Mouse (Mus musculus) lung, postnatal 4 days (tissue): ENCODE data around the gene Nmnat2.

Source experiments
- DNase-seq, 2 experiments: peaks; one replicate each; pipeline ENCODE4 v3.0.0; 2021

Nmnat2 gene

DNA sequence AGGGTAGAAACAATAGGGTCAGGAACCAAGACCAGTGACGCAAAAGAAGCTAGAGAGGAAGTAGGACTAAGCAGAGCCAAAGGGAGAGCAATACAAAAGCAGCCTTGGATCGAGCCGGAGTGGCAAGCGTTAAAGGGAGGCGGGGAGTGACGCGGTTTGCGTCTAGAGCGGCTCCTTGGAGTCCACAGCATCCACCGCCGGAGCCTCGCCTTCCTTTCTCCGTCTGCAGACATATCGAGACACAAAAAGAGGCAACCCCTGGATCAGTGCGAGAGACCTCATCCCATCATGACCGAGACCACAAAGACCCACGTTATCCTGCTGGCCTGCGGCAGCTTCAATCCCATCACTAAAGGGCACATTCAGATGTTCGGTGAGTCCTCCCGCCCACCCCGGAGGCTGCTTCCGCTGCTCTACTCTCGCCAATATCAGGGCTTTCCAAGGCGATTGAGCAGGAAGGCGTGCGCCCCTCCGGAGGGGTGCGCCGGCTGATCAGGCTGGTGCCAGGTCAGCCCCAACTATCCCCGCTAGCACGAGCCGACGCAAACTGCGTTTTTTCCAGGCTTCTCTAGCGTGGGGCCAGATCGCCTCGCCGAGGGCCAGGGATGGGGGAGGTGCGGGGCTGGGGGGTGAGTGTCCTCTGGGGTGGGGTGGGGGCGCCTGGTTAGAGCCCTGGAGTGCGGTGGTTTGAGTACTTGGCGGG lies at the start of gene Nmnat2:
TSS of gene Nmnat2 (plus strand) at position 173 of the 703 bp plus-strand sequence.
- peak; percentile 32 to 35 for DNase-seq

DNA sequence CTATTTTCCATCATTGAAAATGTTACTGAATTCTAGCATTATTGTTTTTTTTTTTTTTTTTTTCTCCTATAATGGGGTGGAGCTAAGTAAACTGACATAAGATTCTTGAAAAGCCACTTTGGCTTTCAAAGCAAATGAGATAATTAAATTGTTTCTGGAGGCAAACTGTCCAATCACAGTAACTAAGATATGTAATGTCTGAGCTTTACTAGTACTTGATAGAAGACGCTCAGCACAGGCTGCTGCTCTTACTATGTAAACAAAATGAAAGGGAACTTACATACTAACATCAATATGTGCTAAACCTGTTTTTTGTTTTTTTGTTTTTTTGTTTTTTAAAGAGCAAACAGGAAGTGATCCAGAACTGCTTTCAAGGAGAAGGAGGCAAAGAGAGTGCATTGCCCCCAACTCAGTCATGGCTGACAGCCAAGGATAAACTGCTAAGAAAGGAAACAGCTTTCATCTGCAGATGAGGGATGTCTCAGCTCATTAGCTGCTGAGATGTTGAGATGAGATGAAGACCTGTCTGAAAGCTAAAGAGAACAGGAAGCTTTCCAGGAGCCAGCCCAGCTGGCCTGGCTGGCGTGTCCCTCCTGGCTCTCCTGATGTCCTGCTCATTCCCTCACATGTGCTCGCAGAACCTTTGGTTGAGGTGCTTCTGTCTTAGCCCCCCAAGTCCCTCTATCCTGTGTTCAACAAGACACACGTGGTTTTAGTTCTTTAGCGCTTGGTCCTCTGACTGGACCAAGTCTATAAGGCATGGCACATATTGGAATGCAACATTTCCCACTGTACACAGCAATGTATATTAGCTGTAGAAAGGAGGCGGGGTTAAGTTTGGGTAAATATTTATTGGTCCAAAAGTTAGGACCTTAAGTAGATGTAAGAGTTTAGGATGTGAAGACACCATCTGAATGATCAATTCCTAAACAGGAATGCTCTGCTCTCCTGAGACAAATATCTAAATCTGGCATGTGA lies 41.0 kb upstream of the Nmnat2 start:
- peak; percentile 14 to 61 for DNase-seq

DNA sequence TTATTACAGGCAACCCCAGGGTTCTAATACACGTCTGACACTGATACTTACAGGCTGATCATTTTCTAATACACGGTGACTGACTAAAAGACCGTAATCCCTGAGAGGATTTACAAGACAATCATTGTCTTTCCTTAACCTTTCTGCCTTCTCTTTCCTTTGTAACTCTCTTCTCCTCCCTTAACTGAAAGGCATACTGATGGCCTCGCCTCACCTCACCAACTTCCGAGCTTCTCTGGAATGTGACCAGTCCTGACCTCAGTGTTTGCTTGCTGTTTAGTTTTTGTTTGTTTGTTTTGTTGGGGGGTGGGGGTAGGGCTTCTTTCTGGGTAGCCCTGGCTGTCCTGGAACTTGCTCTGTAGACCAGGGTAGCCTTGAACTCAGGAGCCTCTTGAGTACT lies 39.0 kb upstream of the Nmnat2 start:
- DNase-seq, result no peak

DNA sequence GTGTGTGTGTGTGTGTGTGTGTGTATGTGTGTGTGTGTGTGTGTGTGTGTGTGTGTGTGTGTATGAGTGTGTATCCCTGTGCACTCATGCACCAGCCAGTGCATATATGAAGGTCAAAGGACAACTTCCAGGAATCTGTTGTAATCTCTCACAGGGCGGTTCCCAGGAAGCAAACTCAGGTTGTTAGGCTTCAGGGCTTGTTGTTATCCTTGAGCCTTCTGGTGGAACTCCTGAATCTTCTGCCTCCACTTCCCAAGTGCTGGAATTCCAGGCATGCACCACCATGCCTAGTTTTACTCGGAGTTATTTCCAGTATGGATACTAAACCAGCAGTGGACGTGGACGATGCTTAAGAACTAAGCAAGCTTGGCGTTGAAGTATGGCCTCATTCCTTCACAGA lies 37.9 kb upstream of the Nmnat2 start:
- DNase-seq, result no peak

DNA sequence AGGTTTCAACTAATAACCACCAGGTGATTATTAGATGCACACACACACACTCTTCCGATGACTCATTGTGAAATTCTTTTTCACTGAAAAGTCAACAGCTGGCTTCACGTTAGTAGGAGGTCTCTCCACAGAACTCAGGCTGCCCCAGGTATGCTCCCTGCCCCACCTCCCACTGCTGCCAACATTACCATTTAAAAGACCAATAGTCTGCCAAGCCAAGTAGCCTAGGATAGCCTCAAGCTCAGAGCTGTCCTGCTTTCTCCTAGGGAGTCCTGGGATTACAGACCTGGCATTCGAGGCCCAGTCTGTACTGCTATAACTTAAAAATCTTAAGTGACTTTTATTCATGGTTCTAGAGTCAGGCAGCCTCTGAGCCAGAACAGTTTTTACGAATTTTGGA lies 37.2 kb upstream of the Nmnat2 start:
- no peak for DNase-seq

DNA sequence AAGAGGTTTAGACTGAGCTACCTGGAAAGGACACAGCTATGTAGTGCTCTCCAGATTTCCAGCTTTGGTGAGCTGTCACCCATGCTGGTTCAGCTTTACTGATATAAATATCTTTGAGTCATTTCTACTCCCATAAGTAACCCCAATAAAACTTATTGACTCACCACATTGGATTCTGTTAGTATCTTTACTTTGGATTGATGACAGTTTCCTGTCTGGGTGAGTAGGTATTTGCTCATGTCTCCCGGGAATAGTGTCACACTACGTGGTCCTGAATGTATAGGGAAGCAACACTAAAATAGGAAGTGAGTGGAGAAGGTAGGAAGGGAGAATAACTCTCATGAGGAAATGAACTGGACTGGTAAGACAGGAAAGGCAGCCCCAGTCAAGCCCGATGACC lies 33.0 kb upstream of the Nmnat2 start:
- no peak for DNase-seq

DNA sequence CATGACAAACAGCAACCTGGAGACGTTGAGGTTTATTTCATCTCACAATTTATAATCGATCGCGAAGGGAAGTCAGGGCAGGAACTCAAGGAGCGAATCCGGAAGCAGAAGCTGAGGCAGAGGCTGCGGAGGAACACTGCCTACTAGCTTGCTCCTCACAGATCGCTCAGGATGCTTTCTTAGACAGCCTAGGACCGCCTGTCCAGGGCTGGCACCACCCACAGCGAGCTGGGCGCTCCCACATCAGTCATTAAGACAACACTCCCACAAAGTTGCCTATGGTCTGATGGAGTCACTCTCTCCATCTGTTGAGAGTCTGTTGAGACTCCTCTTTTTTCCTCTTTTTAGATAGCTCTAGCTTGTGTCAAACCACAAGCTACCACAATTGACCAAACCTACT lies 20.8 kb upstream of the Nmnat2 start:
- no peak for DNase-seq

DNA sequence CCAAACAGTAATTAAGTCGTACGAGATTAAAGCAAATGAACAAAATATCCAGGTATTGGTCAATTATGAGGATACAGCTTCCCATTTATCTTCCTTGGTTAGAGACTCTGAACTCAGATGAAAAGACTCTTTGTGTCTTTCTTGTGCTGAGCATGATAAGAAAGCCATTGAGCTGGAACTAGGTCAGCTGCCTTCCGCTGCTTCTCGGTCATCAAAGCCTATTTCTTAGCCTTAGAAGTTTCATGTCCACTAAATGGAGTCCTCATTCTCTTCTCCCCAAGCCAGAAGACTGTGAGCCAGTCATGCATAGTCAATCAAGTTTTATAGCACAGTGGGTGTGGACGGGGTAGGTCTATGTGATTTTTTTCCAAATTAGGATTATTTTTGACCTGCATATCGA lies 19.3 kb upstream of the Nmnat2 start:
- DNase-seq, result no peak

DNA sequence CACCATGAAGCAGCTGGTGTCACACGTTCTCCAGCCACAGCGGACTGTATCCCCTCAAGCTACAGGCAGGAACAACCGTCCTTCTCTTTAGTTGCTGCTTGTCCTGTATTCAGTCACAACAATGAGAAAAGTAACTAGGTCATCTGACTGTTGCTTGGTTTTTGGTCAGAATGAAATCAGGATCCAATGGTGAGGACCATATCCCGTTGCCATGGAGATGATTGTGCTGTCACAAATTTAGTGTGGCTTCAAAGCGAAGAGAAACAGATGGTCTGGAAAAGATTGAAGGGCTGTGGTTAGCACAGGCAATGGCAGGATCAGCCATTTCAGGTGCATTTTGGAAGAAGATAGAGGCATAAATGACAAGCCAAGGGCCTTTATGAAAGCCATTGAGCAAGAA lies 18.4 kb upstream of the Nmnat2 start:
- DNase-seq, result no peak

DNA sequence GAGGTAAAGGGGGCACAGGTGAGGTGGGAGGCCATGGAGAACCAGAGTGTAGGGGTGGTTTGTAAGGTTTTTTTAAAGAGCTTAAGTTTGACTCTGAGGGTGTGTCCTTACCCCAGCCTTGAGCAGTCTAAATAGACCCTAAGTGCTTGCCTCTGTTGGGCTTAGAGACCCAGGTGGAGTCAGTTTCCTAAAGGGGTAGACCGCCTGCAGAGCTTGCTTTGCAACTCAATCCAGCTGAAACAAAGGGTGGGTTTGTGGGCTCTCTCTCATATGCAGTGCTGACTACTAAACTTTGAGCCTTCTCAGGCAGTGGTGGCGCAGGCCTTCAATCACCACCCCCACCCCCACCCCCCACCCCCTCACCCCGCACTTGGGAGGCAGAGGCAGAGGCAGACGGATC lies 11.8 kb upstream of the Nmnat2 start:
- no peak for DNase-seq

DNA sequence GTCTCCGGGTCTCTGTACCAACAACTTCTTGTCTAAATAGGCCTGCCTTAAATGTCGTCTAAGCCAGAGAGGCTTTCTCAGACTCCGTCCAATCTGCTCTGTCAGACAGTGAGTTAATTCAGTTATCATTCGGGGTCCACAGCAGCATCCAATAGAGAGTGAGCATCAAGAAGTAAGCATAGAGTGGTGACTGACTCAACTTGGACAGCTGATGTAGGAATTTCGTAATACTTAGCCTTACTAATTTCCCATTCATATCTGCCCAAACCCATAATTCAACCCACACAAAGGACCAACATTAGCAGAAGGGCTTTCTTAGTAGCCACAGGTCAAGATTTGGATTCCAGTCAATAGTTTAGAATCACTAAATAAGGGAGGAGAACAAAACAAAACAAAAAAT lies 626 bp upstream of the Nmnat2 start:
- no peak for DNase-seq

DNA sequence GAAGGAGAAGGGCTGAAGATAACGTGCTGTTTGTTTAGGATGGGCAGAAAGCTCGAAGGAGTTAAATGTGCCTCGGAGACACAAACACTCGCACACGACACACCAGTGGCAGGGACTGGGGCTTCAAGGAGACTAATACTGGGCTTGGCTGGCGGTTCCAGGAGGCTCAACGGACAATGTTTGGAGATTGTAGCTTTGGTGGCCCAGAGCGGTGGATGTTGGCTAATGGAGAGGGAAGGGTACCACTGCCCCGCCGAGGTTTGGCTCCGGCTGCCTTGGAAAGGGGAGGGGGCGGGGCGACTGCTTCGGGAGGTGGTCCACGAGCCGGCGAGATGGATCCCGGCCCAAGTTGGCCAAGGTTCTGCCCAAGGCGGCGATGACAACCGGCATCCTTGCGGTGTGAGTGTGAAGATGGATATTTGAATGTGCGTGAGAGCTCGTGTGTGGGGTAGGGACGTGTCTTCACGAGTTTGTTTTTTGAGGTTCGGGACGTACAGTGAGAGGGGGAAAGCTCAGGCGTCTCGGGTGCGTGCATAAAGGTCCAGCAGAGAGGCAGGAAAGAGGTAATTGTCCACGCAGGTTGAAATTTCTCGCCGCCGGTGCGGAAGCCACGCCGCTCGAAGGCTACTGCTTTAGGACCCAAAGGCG lies 895 bp downstream of the Nmnat2 start:
- peak; percentile 6 to 22 for DNase-seq

DNA sequence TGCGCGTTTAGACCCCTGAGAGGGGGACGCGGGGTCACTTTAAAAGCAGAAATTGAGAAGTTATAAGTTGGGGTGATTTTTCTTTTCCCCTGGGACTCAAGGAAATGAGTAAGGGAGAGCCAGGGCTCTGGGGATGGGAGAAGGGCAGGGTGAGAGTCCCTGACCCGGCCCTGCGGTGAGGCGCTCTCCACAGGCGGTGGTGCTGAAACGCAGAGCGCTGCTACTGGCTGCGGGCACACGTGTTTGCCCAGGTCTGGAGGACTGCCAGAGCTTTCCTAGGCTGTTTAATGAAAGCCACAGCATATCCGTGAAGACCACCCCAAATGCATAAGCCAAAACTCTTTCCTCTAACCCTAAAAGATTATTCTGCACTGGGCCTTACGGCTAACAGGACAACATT lies 1.4 kb downstream of the Nmnat2 start:
- DNase-seq, result peak; percentile 70 to 77

DNA sequence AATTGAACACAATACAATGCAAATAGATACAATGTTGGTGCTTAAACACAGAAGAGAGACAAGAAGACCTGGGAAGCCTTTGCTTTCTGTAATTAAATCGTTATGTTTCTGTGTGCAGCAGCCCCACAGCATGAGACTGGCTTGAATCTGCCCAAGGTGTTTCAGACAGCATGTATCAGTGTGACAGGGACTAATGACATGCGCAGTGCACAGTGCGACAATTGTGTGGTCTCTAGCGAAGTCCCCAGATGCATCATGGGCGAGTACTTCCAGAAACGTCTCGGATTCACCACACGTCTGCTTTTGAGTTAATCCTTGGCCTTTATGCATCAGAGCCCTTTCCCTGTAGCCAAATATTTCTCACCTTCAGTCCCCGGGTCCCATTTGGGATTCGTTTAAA lies 9.6 kb downstream of the Nmnat2 start:
- no peak for DNase-seq

DNA sequence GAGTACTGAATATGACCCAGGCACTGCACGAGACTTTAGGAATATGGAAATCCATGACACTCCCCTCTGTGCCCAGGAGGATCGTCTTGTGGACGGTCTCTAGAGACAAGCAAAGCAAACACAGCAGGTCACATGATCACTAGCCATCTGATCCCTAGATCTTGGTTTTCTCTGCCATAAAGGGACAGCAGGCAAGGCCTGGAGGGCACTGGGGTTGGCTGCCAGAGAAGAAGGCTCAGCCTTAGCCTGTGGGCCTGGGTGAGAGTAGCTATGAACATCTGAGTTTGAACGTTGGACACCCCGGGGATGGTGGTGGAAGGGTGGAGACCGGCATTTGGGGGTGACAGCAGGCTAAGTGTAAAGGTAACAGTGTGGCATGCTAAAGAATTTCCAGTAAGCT lies 11.4 kb downstream of the Nmnat2 start:
- DNase-seq, result no peak

DNA sequence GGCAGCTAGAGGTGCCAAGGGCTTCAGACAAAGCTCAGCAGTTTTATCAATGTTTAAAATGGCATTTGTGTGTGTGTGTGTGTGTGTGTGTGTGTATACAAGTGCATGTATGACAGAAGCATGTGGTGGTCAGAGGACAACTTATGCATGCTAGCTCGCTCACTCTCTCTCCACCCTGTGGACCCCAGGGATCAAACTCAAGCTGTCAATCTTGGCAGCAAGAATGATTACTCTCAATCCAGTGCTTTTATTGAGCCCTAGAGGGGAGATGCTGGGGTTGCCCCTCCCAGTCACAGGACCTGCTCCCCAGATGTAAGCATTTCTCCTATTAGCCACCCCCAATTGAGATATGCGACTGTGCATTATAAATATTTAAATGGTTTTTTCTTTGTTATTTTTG lies 11.9 kb downstream of the Nmnat2 start:
- no peak for DNase-seq

DNA sequence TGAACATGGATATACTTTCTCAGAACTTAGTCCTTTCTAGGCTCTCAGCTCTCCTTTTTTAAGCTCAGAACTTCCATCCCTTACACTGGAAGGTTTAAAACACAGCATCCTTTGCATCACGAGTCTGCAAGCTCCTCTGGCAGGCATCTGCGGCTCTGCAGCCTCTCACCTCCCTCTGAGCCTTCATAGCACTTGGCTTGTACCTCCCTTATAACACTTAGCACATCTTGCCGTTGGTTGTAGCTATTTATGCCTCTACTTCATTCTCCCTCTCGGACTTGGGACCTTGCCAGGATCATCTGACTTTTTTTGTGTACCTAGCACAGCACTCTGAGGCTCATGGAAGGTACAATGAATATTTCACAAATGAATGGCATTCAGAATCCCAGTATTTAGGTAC lies 14.3 kb downstream of the Nmnat2 start:
- no peak for DNase-seq

DNA sequence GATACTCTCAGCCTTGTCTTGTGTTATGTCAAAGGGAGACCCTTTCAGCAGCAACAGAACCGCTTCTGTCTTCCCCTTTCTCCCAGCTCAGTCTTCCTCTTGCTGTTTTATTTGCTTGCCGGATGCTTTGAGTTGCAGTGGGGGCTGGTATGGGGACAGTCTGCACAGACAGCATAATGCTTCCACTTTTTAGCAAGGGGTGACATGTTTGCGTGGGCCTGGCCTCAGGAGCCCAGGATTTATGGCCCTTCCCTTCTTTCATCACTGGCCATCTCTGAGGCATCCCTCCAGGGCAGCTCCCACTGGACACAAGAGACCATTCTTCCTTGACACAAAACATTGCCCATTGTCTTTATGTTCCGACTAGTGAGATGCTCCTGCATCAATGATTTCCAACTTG lies 18.2 kb downstream of the Nmnat2 start:
- no peak for DNase-seq

DNA sequence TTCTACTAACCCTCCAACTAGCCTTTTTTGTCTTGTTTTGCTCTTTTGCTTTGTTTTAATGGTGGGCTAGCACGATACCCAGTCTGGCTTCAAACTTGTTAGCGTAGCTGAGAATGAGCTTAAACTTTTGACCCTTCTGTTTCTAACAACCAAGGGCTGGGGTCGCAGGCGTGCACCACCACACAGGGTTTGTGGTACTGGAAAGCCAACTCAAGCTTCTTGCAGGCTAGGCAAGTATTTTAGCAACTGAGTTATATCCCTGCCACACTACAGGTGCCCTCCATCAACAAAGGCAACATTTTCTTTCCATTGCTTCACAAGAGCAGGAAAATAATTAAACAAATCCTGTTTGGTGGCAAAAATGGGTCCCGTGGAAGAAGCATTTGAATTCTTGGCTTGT lies 18.6 kb downstream of the Nmnat2 start:
- no peak for DNase-seq

DNA sequence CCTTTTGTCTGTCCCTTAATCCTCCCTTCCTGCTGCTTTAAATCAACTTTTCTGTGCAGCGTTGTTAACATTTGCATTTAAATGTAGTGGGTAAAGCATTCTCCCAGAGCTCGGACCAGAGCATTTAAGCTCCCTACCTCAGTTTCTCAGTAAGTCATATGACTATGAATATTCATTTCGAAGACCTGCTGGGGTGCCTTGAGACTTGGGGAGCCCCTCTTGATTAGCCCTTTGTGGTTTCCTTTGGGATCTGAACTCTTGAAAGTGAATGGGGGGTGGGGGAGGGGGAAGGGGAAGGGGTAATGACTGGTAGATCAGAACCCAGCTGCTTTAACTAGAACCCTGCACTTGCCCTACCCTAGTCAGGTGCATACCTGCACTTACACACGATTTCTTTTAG lies 19.1 kb downstream of the Nmnat2 start:
- DNase-seq, result no peak

DNA sequence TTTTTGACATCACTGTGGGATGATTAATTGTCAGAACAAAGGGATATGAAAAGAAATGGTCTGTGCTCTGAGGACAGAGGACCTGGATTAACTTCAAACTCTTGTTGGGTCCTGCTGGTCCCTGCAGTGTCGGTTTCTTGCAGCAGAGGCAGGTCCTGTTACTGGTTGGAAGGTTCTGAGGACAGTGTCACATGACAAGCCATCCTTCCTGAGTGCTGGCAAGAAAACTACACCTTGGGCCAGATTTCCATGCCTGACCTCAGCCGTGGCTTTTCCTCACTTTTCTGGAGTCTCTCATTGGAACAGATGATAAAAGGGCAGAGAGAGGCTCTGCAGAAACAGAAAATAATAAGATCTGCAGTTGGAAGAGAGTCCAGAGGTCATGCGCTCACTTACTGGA lies 20.4 kb downstream of the Nmnat2 start:
- no peak for DNase-seq

DNA sequence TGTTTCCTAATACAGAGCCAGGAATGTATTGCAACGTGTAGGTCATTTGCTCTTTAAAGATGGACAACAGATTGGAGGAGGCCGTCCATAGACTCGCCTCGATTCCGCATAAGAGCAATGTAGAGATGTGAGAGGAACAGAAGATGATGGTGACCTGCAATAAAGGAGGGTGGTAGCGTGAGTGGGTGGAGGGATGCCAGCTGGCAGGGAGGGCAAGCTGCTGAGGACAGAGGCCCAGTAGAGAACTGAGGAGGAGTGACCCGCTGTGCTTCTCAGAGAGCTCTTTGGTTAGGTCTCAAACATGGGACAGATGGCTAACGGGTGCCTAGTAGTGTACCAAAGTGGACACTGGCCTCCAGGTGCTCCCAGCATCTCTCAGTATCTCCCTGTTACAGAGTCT lies 23.9 kb downstream of the Nmnat2 start:
- no peak for DNase-seq

DNA sequence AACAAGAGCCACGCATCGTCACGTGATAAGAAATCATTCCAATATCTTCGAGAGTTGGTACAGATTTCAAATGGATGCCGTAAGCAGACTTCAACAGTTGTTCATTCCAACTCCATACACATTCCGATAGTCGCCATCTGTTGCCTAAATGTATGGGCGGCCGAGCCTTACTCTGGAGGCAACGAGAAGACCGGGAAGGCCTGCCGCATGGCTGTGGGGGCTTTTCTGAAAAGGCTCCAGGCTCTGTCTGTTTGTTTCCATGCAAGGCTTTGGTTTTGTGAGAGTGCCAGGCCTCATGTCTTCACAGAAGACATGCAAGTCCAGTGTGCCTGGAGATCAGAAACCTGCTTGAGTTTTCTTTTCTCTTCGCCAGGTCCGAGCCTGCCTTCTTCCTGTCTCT lies 28.6 kb downstream of the Nmnat2 start:
- no peak for DNase-seq

DNA sequence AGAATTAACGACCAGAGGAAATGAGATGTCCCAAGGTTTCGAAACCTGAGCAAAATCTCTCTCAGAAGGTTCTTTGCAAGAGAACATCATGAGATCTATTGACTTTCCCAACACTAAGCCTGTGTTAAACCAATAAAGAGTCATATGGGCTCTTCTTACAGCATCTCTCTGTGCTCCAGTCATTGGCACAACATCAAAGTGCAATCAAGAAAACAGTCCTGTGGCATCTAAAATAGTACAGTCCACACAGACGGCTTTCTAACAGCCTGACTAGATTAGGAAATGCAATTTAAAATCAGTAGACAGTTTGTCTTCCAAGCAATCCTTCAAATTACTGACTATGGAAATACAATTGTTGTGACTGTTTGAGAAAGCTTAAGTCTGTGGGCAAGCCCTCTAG lies 32.2 kb downstream of the Nmnat2 start:
- DNase-seq, result no peak
